In the genomic region with DNA sequence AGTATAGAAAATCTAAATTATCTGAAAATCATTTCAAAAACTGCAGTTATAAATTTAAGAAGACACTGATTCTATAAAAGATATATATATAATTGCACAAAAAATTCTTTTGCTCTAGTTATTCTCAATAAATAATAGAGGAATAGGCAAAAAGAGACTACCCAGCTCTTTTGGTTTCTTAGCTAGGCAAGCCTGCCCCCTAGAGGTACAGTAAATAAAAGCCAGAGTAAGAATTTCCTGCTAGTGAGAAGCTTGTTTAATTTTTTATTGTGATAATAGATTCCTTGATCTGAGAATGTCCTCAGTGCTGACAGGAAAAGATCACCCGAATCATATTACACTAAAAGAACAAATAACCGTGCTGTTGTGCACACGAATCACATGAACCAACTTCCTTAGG, we compare ENCODE assay signal across 9 mouse cellular contexts. TPM values are rescaled to one million over a fixed set of nuclear protein-coding genes. Genes with fewer than 3 reads are reported as not detected.
DNase-seq lines count a peak whose midpoint lies in the region; ATAC-seq and TF ChIP-seq lines count a peak whose summit lies in the region.
"Had no signal": no experiment of that assay in that cellular context is flagged by ENCODE, and none has a peak within 500 bp of the region (broad histone marks: within the 10 kb centered on the region; RNA-seq: fewer than 3 reads in every experiment).

No protein-coding gene starts in this region.

- peaks cover 10% of the 10 kb centered on the region for H3K27me3 ChIP-seq in hindbrain, embryonic 11.5 days (ENCODE audit: control insufficient read depth, insufficient read depth, low read length)
- H3K27me3 ChIP-seq in hindbrain, embryonic 13.5 days = peaks cover 53% of the 10 kb centered on the region
- peaks cover 5% of the 10 kb centered on the region; the same call in 1 of the 2 replicates for H3K27me3 ChIP-seq in midbrain, postnatal 0 days (ENCODE audit: insufficient read depth, low read length)
- H3K27me3 ChIP-seq in midbrain, embryonic 13.5 days = peaks cover 53% of the 10 kb centered on the region
- H3K27me3 ChIP-seq: neural tube, embryonic 12.5 days had no signal

- H3K36me3 ChIP-seq in hindbrain, embryonic 11.5 days (ENCODE audit: control insufficient read depth, insufficient read depth, low read length) = no peaks in the 10 kb centered on the region
- no peaks in the 10 kb centered on the region for H3K36me3 ChIP-seq in hindbrain, embryonic 13.5 days
- no peaks in the 10 kb centered on the region for H3K36me3 ChIP-seq in midbrain, postnatal 0 days (ENCODE audit: insufficient read depth, low read length)
- no peaks in the 10 kb centered on the region for H3K36me3 ChIP-seq in midbrain, embryonic 13.5 days
- H3K36me3 ChIP-seq: neural tube, embryonic 12.5 days had no signal

- DNase-seq in hindbrain, embryonic 11.5 days (ENCODE audit: low spot score) = peak; percentile 12
- DNase-seq in midbrain, postnatal 0 days (ENCODE audit: low spot score) = peak; percentile 39
- DNase-seq in brain, adult 2 months (ENCODE audit: low read depth, low spot score) = peak; percentile 34
- DNase-seq in retina, postnatal 1 day = peak; percentile 41
- no peak for DNase-seq in adrenal gland, adult 2 months
- no peak for DNase-seq in urinary bladder, adult 18-20 months (ENCODE audit: low spot score in 2 of 2)

- H3K4me3 ChIP-seq in hindbrain, embryonic 11.5 days (ENCODE audit: low read depth, low read length) = no peak overlapping the region
- H3K4me3 ChIP-seq in hindbrain, embryonic 13.5 days = no peak overlapping the region
- no peak overlapping the region for H3K4me3 ChIP-seq in midbrain, postnatal 0 days (ENCODE audit: low read depth, low read length)
- H3K4me3 ChIP-seq in midbrain, embryonic 13.5 days (replicated peaks) = no peak overlapping the region
- H3K4me3 ChIP-seq: neural tube, embryonic 12.5 days had no signal

- H3K4me1 ChIP-seq in hindbrain, embryonic 11.5 days (replicated peaks; ENCODE audit: control insufficient read depth, insufficient read depth, low read length) = no peaks in the 10 kb centered on the region
- H3K4me1 ChIP-seq in hindbrain, embryonic 13.5 days (replicated peaks) = no peaks in the 10 kb centered on the region
- H3K4me1 ChIP-seq in midbrain, postnatal 0 days (ENCODE audit: insufficient read depth, low read length) = no peaks in the 10 kb centered on the region
- H3K4me1 ChIP-seq in midbrain, embryonic 13.5 days (replicated peaks) = no peaks in the 10 kb centered on the region
- H3K4me1 ChIP-seq: neural tube, embryonic 12.5 days had no signal

- no peak overlapping the region for H3K9ac ChIP-seq in hindbrain, embryonic 11.5 days (ENCODE audit: low read depth, low read length)
- no peak overlapping the region for H3K9ac ChIP-seq in hindbrain, embryonic 13.5 days
- H3K9ac ChIP-seq in midbrain, postnatal 0 days (replicated peaks; ENCODE audit: low read length, poor library complexity, severe bottlenecking) = no peak overlapping the region
- no peak overlapping the region for H3K9ac ChIP-seq in midbrain, embryonic 13.5 days (replicated peaks)
- H3K9ac ChIP-seq: neural tube, embryonic 12.5 days had no signal

- no peak overlapping the region for H3K4me2 ChIP-seq in hindbrain, embryonic 11.5 days (replicated peaks; ENCODE audit: low read depth, low read length)
- no peak overlapping the region for H3K4me2 ChIP-seq in hindbrain, embryonic 13.5 days
- H3K4me2 ChIP-seq in midbrain, postnatal 0 days (ENCODE audit: low read depth, low read length, poor library complexity, severe bottlenecking) = no peak overlapping the region
- H3K4me2 ChIP-seq in midbrain, embryonic 13.5 days (replicated peaks) = no peak overlapping the region
- H3K4me2 ChIP-seq: neural tube, embryonic 12.5 days had no signal

- 25% methylated on average over 3 of the region's 3 CpGs for WGBS in hindbrain, embryonic 11.5 days
- 26% methylated on average over 3 of the region's 3 CpGs for WGBS in hindbrain, embryonic 13.5 days
- 33% methylated on average over 3 of the region's 3 CpGs for WGBS in midbrain, postnatal 0 days
- 31% methylated on average over 3 of the region's 3 CpGs for WGBS in midbrain, embryonic 13.5 days

- no peak overlapping the region for H3K27ac ChIP-seq in hindbrain, embryonic 11.5 days (ENCODE audit: low read depth, low read length)
- H3K27ac ChIP-seq in hindbrain, embryonic 13.5 days = no peak overlapping the region
- no peak overlapping the region for H3K27ac ChIP-seq in midbrain, postnatal 0 days (ENCODE audit: low read depth, low read length)
- no peak overlapping the region for H3K27ac ChIP-seq in midbrain, embryonic 13.5 days
- H3K27ac ChIP-seq: neural tube, embryonic 12.5 days had no signal

- ATAC-seq in hindbrain, embryonic 11.5 days (ENCODE audit: low FRiP score) = no peak
- no peak for ATAC-seq in hindbrain, embryonic 13.5 days (ENCODE audit: low FRiP score)
- no peak for ATAC-seq in midbrain, postnatal 0 days (ENCODE audit: low FRiP score)
- ATAC-seq in midbrain, embryonic 13.5 days = no peak

- TF ChIP-seq CTCF in midbrain, postnatal 0 days (IDR thresholded peaks at IDR 0.05) = peak; percentile 70

- H3K9me3 ChIP-seq in hindbrain, embryonic 11.5 days (ENCODE audit: control insufficient read depth, low read length) = no peaks in the 10 kb centered on the region
- no peaks in the 10 kb centered on the region for H3K9me3 ChIP-seq in hindbrain, embryonic 13.5 days
- no peaks in the 10 kb centered on the region for H3K9me3 ChIP-seq in midbrain, postnatal 0 days (ENCODE audit: low read length)
- H3K9me3 ChIP-seq in midbrain, embryonic 13.5 days = no peaks in the 10 kb centered on the region
- H3K9me3 ChIP-seq: neural tube, embryonic 12.5 days had no signal

RNA-seq across cellular contexts. Expression of a gene that starts 43.8 kb away (rescaled TPM):
- polyA plus RNA-seq in hindbrain, embryonic 11.5 days (2014; fragmentation: Nextera tagmentation; extraction: Ambion mirVana) = 41.0 and 41.1 TPM in 2 replicates
- 31.3 and 32.1 TPM in 2 replicates for polyA plus RNA-seq in hindbrain, embryonic 13.5 days (2015; fragmentation: Nextera tagmentation; extraction: Ambion mirVana)
- 37.7 and 47.3 TPM in 2 replicates for total RNA-seq in midbrain, postnatal 0 days (2014; rRNA removed)
- 16.4 and 20.1 TPM in 2 replicates for polyA plus RNA-seq in midbrain, postnatal 0 days (2015; fragmentation: Nextera tagmentation; extraction: Ambion mirVana)
- polyA plus RNA-seq in midbrain, embryonic 13.5 days (2015; fragmentation: Nextera tagmentation; extraction: Ambion mirVana) = 33.3 and 36.3 TPM in 2 replicates
- 10 to 100 TPM; 49.1 to 55.4 TPM for total RNA-seq in adrenal gland, adult 2 months (2021)
- 0.99 and 1.3 TPM in 2 replicates for polyA plus RNA-seq in adrenal gland, adult 2 months (2012; rRNA removed)

Comparison
In these comparisons a context has a peak if more than half of its experiments do, and no peak if none do; other contexts are left out.
1. DNase-seq: peak in hindbrain, embryonic 11.5 days (single experiment), midbrain, postnatal 0 days (single experiment), brain, adult 2 months (single experiment) and retina, postnatal 1 day (single experiment); none in adrenal gland, adult 2 months (single experiment) and urinary bladder, adult 18-20 months (0 of 2).